Comparison of ENCODE assay signal across 9 mouse cellular contexts in the genomic region with DNA sequence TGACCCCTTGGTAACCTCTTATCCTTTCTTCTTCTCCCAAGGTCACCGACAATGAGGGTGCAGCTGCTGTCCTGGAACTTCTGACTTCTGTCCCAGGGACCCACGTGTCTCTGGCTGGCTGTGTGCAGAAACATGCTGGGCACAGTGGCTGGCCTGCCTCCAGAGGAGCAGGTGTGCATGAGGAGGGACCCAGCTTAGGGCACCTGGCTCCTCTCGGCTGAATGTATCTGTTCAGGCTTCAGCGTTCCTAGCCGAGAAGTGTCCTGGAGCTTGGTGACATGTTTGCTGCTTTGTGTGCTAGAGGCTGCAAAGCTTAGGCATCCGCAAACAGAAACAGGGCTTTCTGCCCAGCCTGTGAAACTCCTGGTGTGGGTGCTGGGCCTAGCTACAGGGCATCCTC. TPM values are rescaled to one million over a fixed set of nuclear protein-coding genes. Genes with fewer than 3 reads are reported as not detected.
DNase-seq lines count a peak whose midpoint lies in the region; ATAC-seq and TF ChIP-seq lines count a peak whose summit lies in the region.
"Had no signal": no experiment of that assay in that cellular context is flagged by ENCODE, and none has a peak within 500 bp of the region (broad histone marks: within the 10 kb centered on the region; RNA-seq: fewer than 3 reads in every experiment).

No protein-coding gene starts in this region.

- no peak for ATAC-seq in hindbrain, embryonic 13.5 days (ENCODE audit: low FRiP score)
- ATAC-seq in hindbrain, embryonic 16.5 days, result no peak; the same call in 1 of the 2 replicates

- H3K4me2 ChIP-seq in hindbrain, embryonic 13.5 days, result no peak overlapping the region
- no peak overlapping the region for H3K4me2 ChIP-seq in hindbrain, embryonic 16.5 days (ENCODE audit: low read length)
- H3K4me2 ChIP-seq: limb, embryonic 15.5 days had no signal

- TF ChIP-seq CTCF in embryonic fibroblast, embryonic 13.5 days (IDR thresholded peaks at IDR 0.05; ENCODE audit: borderline replicate concordance, insufficient read depth, low read length), result no peak

- peaks cover 13% of the 10 kb centered on the region; the same call in 1 of the 2 replicates for H3K4me1 ChIP-seq in hindbrain, embryonic 13.5 days (replicated peaks)
- H3K4me1 ChIP-seq in hindbrain, embryonic 16.5 days (ENCODE audit: control insufficient read depth, insufficient read depth, low read depth, low read length), result no peaks in the 10 kb centered on the region
- H3K4me1 ChIP-seq in embryonic fibroblast, embryonic 13.5 days (ENCODE audit: control insufficient read depth, insufficient read depth, low read length), result peaks cover 33% of the 10 kb centered on the region
- H3K4me1 ChIP-seq in limb, embryonic 10.5 days, result no peaks in the 10 kb centered on the region

- H3K27ac ChIP-seq in hindbrain, embryonic 13.5 days, result no peak overlapping the region
- H3K27ac ChIP-seq in hindbrain, embryonic 16.5 days (ENCODE audit: low read depth, low read length), result no peak overlapping the region
- H3K27ac ChIP-seq in embryonic fibroblast, embryonic 13.5 days (ENCODE audit: insufficient read depth, low read length), result peak overlapping the region; percentile 38
- H3K27ac ChIP-seq in limb, embryonic 10.5 days, result no peak overlapping the region
- H3K27ac ChIP-seq: limb, embryonic 15.5 days had no signal

- TF ChIP-seq POLR2A in embryonic fibroblast, embryonic 13.5 days (IDR thresholded peaks at IDR 0.05; ENCODE audit: low read depth, low read length), result no peak

- H3K36me3 ChIP-seq in hindbrain, embryonic 13.5 days, result no peaks in the 10 kb centered on the region
- no peaks in the 10 kb centered on the region for H3K36me3 ChIP-seq in hindbrain, embryonic 16.5 days (ENCODE audit: control insufficient read depth, insufficient read depth, low read length)
- H3K36me3 ChIP-seq in limb, embryonic 10.5 days, result 0 out of 2 replicates have a peak, but pooled peaks cover 3% of the 10 kb centered on the region

- H3K9ac ChIP-seq in hindbrain, embryonic 13.5 days, result 0 out of 2 replicates have a peak overlapping the region, but pooled peaks have one; percentile 9
- H3K9ac ChIP-seq in hindbrain, embryonic 16.5 days (ENCODE audit: low read depth, low read length), result no peak overlapping the region
- H3K9ac ChIP-seq: limb, embryonic 15.5 days had no signal

- no peaks in the 10 kb centered on the region for H3K27me3 ChIP-seq in hindbrain, embryonic 13.5 days
- H3K27me3 ChIP-seq in hindbrain, embryonic 16.5 days (replicated peaks; ENCODE audit: control insufficient read depth, insufficient read depth, low read length), result no peaks in the 10 kb centered on the region
- H3K27me3 ChIP-seq in limb, embryonic 10.5 days (ENCODE audit: low read depth, poor library complexity, severe bottlenecking), result no peaks in the 10 kb centered on the region
- H3K27me3 ChIP-seq: limb, embryonic 15.5 days had no signal

- WGBS in hindbrain, embryonic 13.5 days, result 86% methylated on average over 6 of the region's 6 CpGs
- 57% methylated on average over 6 of the region's 6 CpGs for WGBS in hindbrain, embryonic 16.5 days
- 85% methylated on average over 6 of the region's 6 CpGs for WGBS in limb, embryonic 10.5 days

- no peak overlapping the region for H3K4me3 ChIP-seq in hindbrain, embryonic 13.5 days
- no peak overlapping the region for H3K4me3 ChIP-seq in hindbrain, embryonic 16.5 days (ENCODE audit: low read length)
- no peak overlapping the region for H3K4me3 ChIP-seq in embryonic fibroblast, embryonic 13.5 days (ENCODE audit: insufficient read depth, low read length)
- no peak overlapping the region for H3K4me3 ChIP-seq in limb, embryonic 10.5 days
- H3K4me3 ChIP-seq: limb, embryonic 15.5 days had no signal

- H3K9me3 ChIP-seq in hindbrain, embryonic 13.5 days, result no peaks in the 10 kb centered on the region
- H3K9me3 ChIP-seq in hindbrain, embryonic 16.5 days (ENCODE audit: control insufficient read depth, low read length), result no peaks in the 10 kb centered on the region
- H3K9me3 ChIP-seq in limb, embryonic 10.5 days (replicated peaks), result no peaks in the 10 kb centered on the region
- H3K9me3 ChIP-seq: limb, embryonic 15.5 days had no signal

- DNase-seq in R1 (ENCODE audit: low read depth, low spot score), result peak; percentile 24
- DNase-seq in cerebellum, adult 11 months, result peak; percentile 67
- no peak for DNase-seq in limb, embryonic 10.5 days (ENCODE audit: low spot score)
- no peak for DNase-seq in right cerebral cortex, postnatal 14 days
- DNase-seq: thymus, postnatal 36 days had no signal

RNA-seq across cellular contexts. Expression of a gene that starts 18.1 kb away (rescaled TPM):
- polyA plus RNA-seq in hindbrain, embryonic 13.5 days (2015; fragmentation: Nextera tagmentation; extraction: Ambion mirVana), result 4.5 and 4.9 TPM in 2 replicates
- 5.6 and 6.4 TPM in 2 replicates for polyA plus RNA-seq in hindbrain, embryonic 16.5 days (2015; fragmentation: Nextera tagmentation; extraction: Ambion mirVana)
- 8.9 and 9.5 TPM in 2 replicates for polyA plus RNA-seq in embryonic fibroblast, embryonic 13.5 days (2011; ENCODE audit: insufficient read length, low read depth, missing spikeins)
- 5.3 and 5.8 TPM in 2 replicates for polyA plus RNA-seq in limb, embryonic 10.5 days (2016; fragmentation: Nextera tagmentation; extraction: Ambion mirVana)

RNA-seq across cellular contexts. Expression of a gene that starts 53.3 kb away (rescaled TPM):
- 1.1 TPM in 2 replicates for polyA plus RNA-seq in hindbrain, embryonic 13.5 days (2015; fragmentation: Nextera tagmentation; extraction: Ambion mirVana)
- 2.9 and 3.0 TPM in 2 replicates for polyA plus RNA-seq in hindbrain, embryonic 16.5 days (2015; fragmentation: Nextera tagmentation; extraction: Ambion mirVana)
- 0.46 and 1.0 TPM in 2 replicates for polyA plus RNA-seq in embryonic fibroblast, embryonic 13.5 days (2011; ENCODE audit: insufficient read length, low read depth, missing spikeins)
- polyA plus RNA-seq in limb, embryonic 10.5 days (2016; fragmentation: Nextera tagmentation; extraction: Ambion mirVana), result 0.09 TPM in 1 of 2 replicates, not detected in the other

RNA-seq across cellular contexts. Expression of a gene that starts 53.6 kb away (rescaled TPM):
- polyA plus RNA-seq in hindbrain, embryonic 13.5 days (2015; fragmentation: Nextera tagmentation; extraction: Ambion mirVana), result 3.5 and 5.0 TPM in 2 replicates
- polyA plus RNA-seq in hindbrain, embryonic 16.5 days (2015; fragmentation: Nextera tagmentation; extraction: Ambion mirVana), result 3.8 and 6.8 TPM in 2 replicates
- 25.2 and 27.8 TPM in 2 replicates for polyA plus RNA-seq in embryonic fibroblast, embryonic 13.5 days (2011; ENCODE audit: insufficient read length, low read depth, missing spikeins)
- 3.0 and 4.0 TPM in 2 replicates for polyA plus RNA-seq in limb, embryonic 10.5 days (2016; fragmentation: Nextera tagmentation; extraction: Ambion mirVana)

Comparison
In these comparisons a context has a peak if more than half of its experiments do, and no peak if none do; other contexts are left out.
1. DNase-seq: peak in R1 (single experiment) and cerebellum, adult 11 months (single experiment); none in limb, embryonic 10.5 days (single experiment) and right cerebral cortex, postnatal 14 days (single experiment).